Mouse (Mus musculus) G1E (cell line): Measurements from ENCODE around the gene Cdh1. TPM values are rescaled to one million over a fixed set of nuclear protein-coding genes. Genes with fewer than 3 reads are reported as not detected.

ENCODE experiments used
- ATAC-seq: 2 replicates; pipeline ENCODE4 v1.8.0; 2016; ENCODE audit warnings: mild to moderate bottlenecking; ENCODE audit not compliant: insufficient number of reproducible peaks, poor library complexity, low FRiP score, severe bottlenecking; ENCODE audit errors: extremely low read depth
- DNase-seq: peaks from one replicate; pipeline ENCODE4 v3.0.0; 2012; ENCODE audit warnings: low spot score
- H3K27me3 ChIP-seq: 2 replicates; pipeline ENCODE4 v1.6.1; 2012; ENCODE audit warnings: mild to moderate bottlenecking, low read length, inconsistent platforms; ENCODE audit not compliant: insufficient read depth
- H3K36me3 ChIP-seq: replicated peaks from 2 replicates; pipeline ENCODE3; 2012; ENCODE audit warnings: mild to moderate bottlenecking, inconsistent platforms
- H3K4me1 ChIP-seq: 2 replicates; pipeline ENCODE4 v1.6.1; 2012; ENCODE audit warnings: low read depth, low read length, inconsistent platforms, mixed read lengths; ENCODE audit not compliant: insufficient read depth
- H3K4me3 ChIP-seq: 2 replicates; pipeline ENCODE4 v1.5.1; 2012; ENCODE audit warnings: low read depth, mild to moderate bottlenecking, inconsistent platforms, low read length, moderate library complexity, mixed read lengths
- H3K9me3 ChIP-seq: replicated peaks from 2 replicates; pipeline ENCODE4 v1.6.1; 2012; ENCODE audit warnings: inconsistent platforms
- CTCF ChIP-seq: IDR thresholded peaks from 2 replicates; pipeline ENCODE4 v1.5.1; 2012; ENCODE audit warnings: low read depth, low read length, inconsistent platforms, mixed read lengths
- GATA1 ChIP-seq: IDR thresholded peaks from 2 replicates; pipeline ENCODE4 v1.6.1; 2012; ENCODE audit warnings: borderline replicate concordance, low read length, inconsistent platforms, mixed read lengths
- GATA2 ChIP-seq: IDR thresholded peaks from 2 replicates; pipeline ENCODE4 v1.6.1; 2012; ENCODE audit warnings: low read depth, low read length, inconsistent platforms, borderline replicate concordance
- POLR2AphosphoS5 ChIP-seq: IDR thresholded peaks from 2 replicates; pipeline ENCODE4 v1.6.1; 2012; ENCODE audit warnings: low read depth, low read length, inconsistent platforms; ENCODE audit not compliant: insufficient replicate concordance
- TAL1 ChIP-seq: conservative IDR thresholded peaks from 2 replicates; pipeline ENCODE4 v1.6.1; 2012; ENCODE audit warnings: low read depth, low read length, inconsistent platforms, mixed read lengths
- polyA plus RNA-seq: library from polyadenylated mRNA; stranded (reverse); fragments of >175 nt; gene quantifications from 2 replicates; pipeline ENCODE4 v1.2.3, GENCODE M21; 2012
- total RNA-seq, 2 experiments: library from RNA; stranded (forward) in 1 of 2; stranded (reverse) in 1 of 2; fragments of 200-1000 nt in 1 of 2; fragments of >200 nt in 1 of 2; fragmentation: Nextera tagmentation in 1 of 2; gene quantifications; 2 replicates each; pipeline ENCODE4 v1.2.3; 2014 to 2017

Cdh1 gene
- total and polyA plus RNA-seq, 3 experiments, result 0.11 TPM; not detected in 2

- Histone ChIP-seq H3K9me3 (no peaks in the 10 kb centered on the region), H3K4me3 (no peak overlapping the region), H3K4me1 (no peaks in the 10 kb centered on the region), H3K27me3 (no peaks in the 10 kb centered on the region), H3K36me3 (no peaks in the 10 kb centered on the region)
- ATAC-seq, result no peak
- DNase-seq, result no peak
- TF ChIP-seq GATA1, result no peak
- TF ChIP-seq POLR2AphosphoS5, result no peak
- TF ChIP-seq TAL1, result no peak
Measured at GRCm38 (mm10) chr8:106651994-106652393, 48.8 kb downstream of the Cdh1 start.

- Histone ChIP-seq H3K4me3 (no peak overlapping the region), H3K27me3 (peaks cover 6% of the 10 kb centered on the region), H3K9me3 (no peaks in the 10 kb centered on the region), H3K4me1 (no peaks in the 10 kb centered on the region), H3K36me3 (no peaks in the 10 kb centered on the region)
- TF ChIP-seq GATA2 (no peak), TAL1 (no peak), CTCF (no peak), GATA1 (no peak), POLR2AphosphoS5 (no peak)
- ATAC-seq (no peak), DNase-seq (no peak)
Measured at GRCm38 (mm10) chr8:106656046-106656445, 52.9 kb downstream of the Cdh1 start.

GRCm38 (mm10) chr8:106672786-106673185, 69.6 kb downstream of the Cdh1 start:
- DNase-seq (no peak), ATAC-seq (no peak)
- peaks cover 7% of the 10 kb centered on the region for H3K4me1 ChIP-seq
- no peak overlapping the region for H3K4me3 ChIP-seq
- H3K36me3 ChIP-seq, result no peaks in the 10 kb centered on the region
- no peaks in the 10 kb centered on the region for H3K9me3 ChIP-seq
- TF ChIP-seq CTCF (no peak), GATA1 (no peak), TAL1 (no peak), GATA2 (no peak), POLR2AphosphoS5 (no peak)
- peaks cover 16% of the 10 kb centered on the region for H3K27me3 ChIP-seq

GRCm38 (mm10) chr8:106674318-106674717, 71.2 kb downstream of the Cdh1 start:
- H3K4me1 ChIP-seq, result peaks cover 7% of the 10 kb centered on the region
- ATAC-seq (no peak), DNase-seq (no peak)
- H3K4me3 ChIP-seq, result no peak overlapping the region
- TF ChIP-seq CTCF, result no peak
- TF ChIP-seq GATA2, result no peak
- no peak for TF ChIP-seq TAL1
- no peaks in the 10 kb centered on the region for H3K9me3 ChIP-seq
- H3K27me3 ChIP-seq, result peaks cover 11% of the 10 kb centered on the region
- no peaks in the 10 kb centered on the region for H3K36me3 ChIP-seq

GRCm38 (mm10) chr8:106674894-106675293, 71.7 kb downstream of the Cdh1 start:
- H3K27me3 ChIP-seq, result peaks cover 11% of the 10 kb centered on the region
- H3K4me1 ChIP-seq, result peaks cover 7% of the 10 kb centered on the region
- DNase-seq (peak; percentile 14), ATAC-seq (no peak)
- H3K36me3 ChIP-seq, result no peaks in the 10 kb centered on the region
- no peak overlapping the region for H3K4me3 ChIP-seq
- no peaks in the 10 kb centered on the region for H3K9me3 ChIP-seq
- TF ChIP-seq TAL1, result no peak
- no peak for TF ChIP-seq CTCF
- TF ChIP-seq GATA2, result no peak
- no peak for TF ChIP-seq POLR2AphosphoS5

GRCm38 (mm10) chr8:106682971-106683668, 80.0 kb downstream of the Cdh1 start, which contains the start of gene Tango6:
Tango6 (plus strand) TSS chr8:106683068.
- TF ChIP-seq TAL1 (no peak), CTCF (peak; percentile 50)
- Histone ChIP-seq H3K4me3 (peak within 1 kb of the TSS; percentile 87), H3K27me3 (no peaks in the 10 kb centered on the region), H3K36me3 (peaks cover under 1% of the 10 kb centered on the region), H3K9me3 (no peaks in the 10 kb centered on the region), H3K4me1 (peaks cover 7% of the 10 kb centered on the region)
- ATAC-seq (peak; percentile 86), DNase-seq (peak; percentile 85)

GRCm38 (mm10) chr8:106684387-106684786, 81.2 kb downstream of the Cdh1 start:
- ATAC-seq, result no peak
- Histone ChIP-seq H3K27me3 (no peaks in the 10 kb centered on the region), H3K36me3 (peaks cover 12% of the 10 kb centered on the region), H3K4me1 (peaks cover 7% of the 10 kb centered on the region), H3K4me3 (no peak overlapping the region), H3K9me3 (no peaks in the 10 kb centered on the region)
- no peak for DNase-seq
- no peak for TF ChIP-seq CTCF
- TF ChIP-seq POLR2AphosphoS5, result no peak
- TF ChIP-seq GATA1, result no peak
- TF ChIP-seq TAL1, result no peak
- no peak for TF ChIP-seq GATA2
